Comparison of ENCODE assay signal across 16 mouse cellular contexts in the genomic region with DNA sequence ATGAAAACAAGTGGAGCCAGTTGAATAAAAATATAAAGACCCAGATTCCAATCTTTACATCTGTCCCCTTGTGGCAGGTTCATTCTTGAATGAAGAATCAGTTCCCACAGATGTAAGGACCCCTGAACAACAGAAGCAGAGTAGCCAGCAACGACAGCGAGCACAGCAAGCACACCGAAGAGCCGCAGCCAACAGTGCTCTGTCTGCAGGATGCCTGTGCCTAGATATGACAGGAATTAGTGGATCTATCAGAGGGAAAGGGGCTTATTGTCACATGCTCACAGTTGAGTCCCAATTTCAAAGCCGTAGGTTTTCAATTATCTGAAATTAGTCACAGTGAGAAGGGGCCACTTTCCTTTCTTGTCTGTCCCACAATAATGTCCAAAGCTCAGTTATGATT.
DNase-seq lines count a peak whose midpoint lies in the region; ATAC-seq and TF ChIP-seq lines count a peak whose summit lies in the region.
"Had no signal": no experiment of that assay in that cellular context is flagged by ENCODE, and none has a peak within 500 bp of the region (broad histone marks: within the 10 kb centered on the region; RNA-seq: fewer than 3 reads in every experiment).

No protein-coding gene starts in this region.

- no peaks in the 10 kb centered on the region for H3K27me3 ChIP-seq in forebrain, embryonic 10.5 days (ENCODE audit: poor library complexity, severe bottlenecking)
- no peaks in the 10 kb centered on the region for H3K27me3 ChIP-seq in forebrain, postnatal 0 days (ENCODE audit: insufficient read depth, low read length)
- no peaks in the 10 kb centered on the region for H3K27me3 ChIP-seq in hindbrain, embryonic 10.5 days (ENCODE audit: insufficient read depth, poor library complexity, severe bottlenecking)
- H3K27me3 ChIP-seq in hindbrain, postnatal 0 days (ENCODE audit: insufficient read depth, low read length), result no peaks in the 10 kb centered on the region
- H3K27me3 ChIP-seq in embryonic facial prominence, embryonic 14.5 days (replicated peaks; ENCODE audit: control insufficient read depth, insufficient read depth, low read length), result no peaks in the 10 kb centered on the region
- H3K27me3 ChIP-seq in midbrain, embryonic 13.5 days, result no peaks in the 10 kb centered on the region
- H3K27me3 ChIP-seq: forebrain, embryonic 13.5 days; lung, embryonic 15.5 days had no signal

- peak overlapping the region; percentile 72; the same call in 1 of the 2 replicates for H3K27ac ChIP-seq in forebrain, embryonic 10.5 days
- H3K27ac ChIP-seq in forebrain, postnatal 0 days (ENCODE audit: low read depth, low read length), result no peak overlapping the region
- 0 out of 2 replicates have a peak overlapping the region, but pooled peaks have one; percentile 12 for H3K27ac ChIP-seq in hindbrain, embryonic 10.5 days
- H3K27ac ChIP-seq in hindbrain, postnatal 0 days, result no peak overlapping the region
- 0 out of 2 replicates have a peak overlapping the region, but pooled peaks have one; percentile 55 for H3K27ac ChIP-seq in embryonic facial prominence, embryonic 14.5 days (replicated peaks; ENCODE audit: low read depth, low read length)
- H3K27ac ChIP-seq in midbrain, embryonic 13.5 days, result peak overlapping the region; percentile 25; the same call in 1 of the 2 replicates
- H3K27ac ChIP-seq: forebrain, embryonic 13.5 days; stomach, postnatal 0 days had no signal

- H3K4me1 ChIP-seq in forebrain, embryonic 10.5 days, result peaks cover 68% of the 10 kb centered on the region
- H3K4me1 ChIP-seq in forebrain, postnatal 0 days (ENCODE audit: insufficient read depth), result no peaks in the 10 kb centered on the region
- peaks cover 81% of the 10 kb centered on the region for H3K4me1 ChIP-seq in hindbrain, embryonic 10.5 days (replicated peaks)
- 0 out of 2 replicates have a peak, but pooled peaks cover 3% of the 10 kb centered on the region for H3K4me1 ChIP-seq in hindbrain, postnatal 0 days (ENCODE audit: insufficient read depth, low read length)
- peaks cover 25% of the 10 kb centered on the region for H3K4me1 ChIP-seq in embryonic facial prominence, embryonic 14.5 days (ENCODE audit: control insufficient read depth, insufficient read depth, low read length)
- H3K4me1 ChIP-seq in midbrain, embryonic 13.5 days (replicated peaks), result peaks cover 51% of the 10 kb centered on the region

- H3K36me3 ChIP-seq in forebrain, embryonic 10.5 days (replicated peaks), result 0 out of 2 replicates have a peak, but pooled peaks cover 2% of the 10 kb centered on the region
- no peaks in the 10 kb centered on the region for H3K36me3 ChIP-seq in forebrain, postnatal 0 days (ENCODE audit: insufficient read depth)
- H3K36me3 ChIP-seq in hindbrain, embryonic 10.5 days, result no peaks in the 10 kb centered on the region
- H3K36me3 ChIP-seq in hindbrain, postnatal 0 days (ENCODE audit: insufficient read depth, low read length), result no peaks in the 10 kb centered on the region
- H3K36me3 ChIP-seq in embryonic facial prominence, embryonic 14.5 days (ENCODE audit: control insufficient read depth, insufficient read depth, low read length), result no peaks in the 10 kb centered on the region
- peaks cover 4% of the 10 kb centered on the region; the same call in 1 of the 2 replicates for H3K36me3 ChIP-seq in midbrain, embryonic 13.5 days

- no peak overlapping the region for H3K4me2 ChIP-seq in forebrain, postnatal 0 days (ENCODE audit: low read depth)
- H3K4me2 ChIP-seq in hindbrain, postnatal 0 days (ENCODE audit: low read depth, low read length), result no peak overlapping the region
- H3K4me2 ChIP-seq in embryonic facial prominence, embryonic 14.5 days (ENCODE audit: low read depth, low read length), result peak overlapping the region; percentile 25; the same call in 1 of the 2 replicates
- peak overlapping the region; percentile 11; the same call in 1 of the 2 replicates for H3K4me2 ChIP-seq in midbrain, embryonic 13.5 days (replicated peaks)
- H3K4me2 ChIP-seq: forebrain, embryonic 13.5 days; lung, embryonic 15.5 days had no signal

- no peak overlapping the region for H3K4me3 ChIP-seq in forebrain, embryonic 10.5 days
- H3K4me3 ChIP-seq in forebrain, postnatal 0 days (ENCODE audit: low read depth, low read length), result no peak overlapping the region
- no peak overlapping the region for H3K4me3 ChIP-seq in hindbrain, embryonic 10.5 days
- no peak overlapping the region for H3K4me3 ChIP-seq in hindbrain, postnatal 0 days (ENCODE audit: low read length)
- H3K4me3 ChIP-seq in embryonic facial prominence, embryonic 14.5 days (ENCODE audit: low read depth, low read length), result no peak overlapping the region
- H3K4me3 ChIP-seq in midbrain, embryonic 13.5 days (replicated peaks), result no peak overlapping the region
- H3K4me3 ChIP-seq: forebrain, embryonic 13.5 days; lung, embryonic 15.5 days had no signal

- peaks cover 7% of the 10 kb centered on the region for H3K9me3 ChIP-seq in forebrain, embryonic 10.5 days
- no peaks in the 10 kb centered on the region for H3K9me3 ChIP-seq in forebrain, postnatal 0 days (ENCODE audit: low read length)
- peaks cover 10% of the 10 kb centered on the region; the same call in 1 of the 2 replicates for H3K9me3 ChIP-seq in hindbrain, embryonic 10.5 days
- no peaks in the 10 kb centered on the region for H3K9me3 ChIP-seq in hindbrain, postnatal 0 days (ENCODE audit: low read length)
- peaks cover 12% of the 10 kb centered on the region; the same call in 1 of the 2 replicates for H3K9me3 ChIP-seq in embryonic facial prominence, embryonic 14.5 days (ENCODE audit: control insufficient read depth, low read length)
- peaks cover 4% of the 10 kb centered on the region; the same call in 1 of the 2 replicates for H3K9me3 ChIP-seq in midbrain, embryonic 13.5 days
- H3K9me3 ChIP-seq: forebrain, embryonic 13.5 days; lung, embryonic 15.5 days had no signal

- no peak for DNase-seq in forebrain, embryonic 10.5 days (ENCODE audit: extremely low spot score, low spot score)
- no peak for DNase-seq in forebrain, postnatal 0 days
- no peak for DNase-seq in hindbrain, embryonic 10.5 days (ENCODE audit: low spot score)
- DNase-seq in hindbrain, postnatal 0 days (ENCODE audit: low spot score), result no peak
- peak; percentile 33 for DNase-seq in embryonic facial prominence, embryonic 14.5 days (ENCODE audit: low spot score)
- no peak for DNase-seq in adrenal gland, adult 8-10 months
- no peak for DNase-seq in urinary bladder, postnatal 36 days (ENCODE audit: low spot score in 2 of 2)
- DNase-seq: adrenal gland, postnatal 25 days; cerebellum, adult 11 months; gastrocnemius, postnatal 10 days; spleen, adult 18-20 months; thymus, postnatal 4 days had no signal

- no peak for ATAC-seq in forebrain, postnatal 0 days
- no peak for ATAC-seq in hindbrain, postnatal 0 days
- no peak for ATAC-seq in embryonic facial prominence, embryonic 14.5 days (ENCODE audit: low read depth)
- ATAC-seq in midbrain, embryonic 13.5 days, result peak; percentile 58
- ATAC-seq: forebrain, embryonic 13.5 days had no signal

- TF ChIP-seq CTCF in forebrain, postnatal 0 days (IDR thresholded peaks at IDR 0.05; ENCODE audit: low read depth), result no peak
- TF ChIP-seq CTCF in hindbrain, postnatal 0 days (IDR thresholded peaks at IDR 0.05; ENCODE audit: low read depth), result no peak

- 56% methylated on average over 5 of the region's 5 CpGs for WGBS in forebrain, embryonic 10.5 days
- 47% methylated on average over 5 of the region's 5 CpGs for WGBS in forebrain, postnatal 0 days
- WGBS in hindbrain, embryonic 10.5 days, result 27% methylated on average over 5 of the region's 5 CpGs
- 23% methylated on average over 5 of the region's 5 CpGs for WGBS in hindbrain, postnatal 0 days
- WGBS in embryonic facial prominence, embryonic 14.5 days, result 28% methylated on average over 5 of the region's 5 CpGs
- 17% methylated on average over 5 of the region's 5 CpGs for WGBS in midbrain, embryonic 13.5 days

- no peak overlapping the region for H3K9ac ChIP-seq in forebrain, postnatal 0 days
- no peak overlapping the region for H3K9ac ChIP-seq in hindbrain, postnatal 0 days (replicated peaks; ENCODE audit: low read length)
- H3K9ac ChIP-seq in embryonic facial prominence, embryonic 14.5 days (ENCODE audit: low read depth, low read length), result no peak overlapping the region
- H3K9ac ChIP-seq in midbrain, embryonic 13.5 days (replicated peaks), result no peak overlapping the region
- H3K9ac ChIP-seq: forebrain, embryonic 13.5 days; lung, embryonic 15.5 days had no signal

Comparison
In these comparisons a context has a peak if more than half of its experiments do, and no peak if none do; other contexts are left out.
1. H3K27ac ChIP-seq: peak in forebrain, embryonic 10.5 days (single experiment), hindbrain, embryonic 10.5 days (single experiment), embryonic facial prominence, embryonic 14.5 days (single experiment) and midbrain, embryonic 13.5 days (single experiment); none in forebrain, postnatal 0 days (single experiment) and hindbrain, postnatal 0 days (single experiment).
2. H3K4me2 ChIP-seq: peak in embryonic facial prominence, embryonic 14.5 days (single experiment) and midbrain, embryonic 13.5 days (single experiment); none in forebrain, postnatal 0 days (single experiment) and hindbrain, postnatal 0 days (single experiment).